Mouse (Mus musculus) stomach, postnatal 0 days (tissue): ENCODE measurements around the gene Rftn2. TPM values are rescaled to one million over a fixed set of nuclear protein-coding genes. Genes with fewer than 3 reads are reported as not detected.
A peak's percentile ranks its signal among the peaks of the same experiment; 100 is the strongest.

Source experiments
- ATAC-seq: fragments of 200-750 bp; cut with Nextera tagmentation; 2 replicates; pipeline ENCODE4 v1.8.0; 2017; ENCODE audit not compliant: low FRiP score, low TSS enrichment
- DNase-seq: peaks from one replicate; pipeline ENCODE4 v3.0.0-alpha.2; 2016; ENCODE audit warnings: low spot score
- H3K27ac ChIP-seq: fragments of 300-500 bp; sonication (generic); replicated peaks from 2 replicates; pipeline ENCODE4 v1.5.1; 2014; ENCODE audit warnings: mild to moderate bottlenecking, control low read depth
- H3K27me3 ChIP-seq: fragments of 300-500 bp; sonication (generic); 2 replicates; pipeline ENCODE4 v1.6.1; 2014; ENCODE audit warnings: low read length; ENCODE audit not compliant: control insufficient read depth, insufficient read depth
- H3K36me3 ChIP-seq: fragments of 300-500 bp; sonication (generic); 2 replicates; pipeline ENCODE4 v1.6.1; 2014; ENCODE audit warnings: low read length, mixed read lengths; ENCODE audit not compliant: control insufficient read depth, insufficient read depth
- H3K4me1 ChIP-seq: fragments of 300-500 bp; sonication (generic); replicated peaks from 2 replicates; pipeline ENCODE4 v1.6.1; 2014; ENCODE audit warnings: antibody characterized with exemption; ENCODE audit not compliant: control insufficient read depth, insufficient read depth
- H3K4me2 ChIP-seq: fragments of 300-500 bp; sonication (generic); replicated peaks from 2 replicates; pipeline ENCODE4 v1.6.1; 2014; ENCODE audit warnings: low read depth, mild to moderate bottlenecking, control low read depth, moderate library complexity
- H3K4me3 ChIP-seq: fragments of 300-500 bp; sonication (generic); 2 replicates; pipeline ENCODE4 v1.5.1; 2014; ENCODE audit warnings: low read depth, low read length, control low read depth
- H3K9ac ChIP-seq: fragments of 300-500 bp; sonication (generic); 2 replicates; pipeline ENCODE4 v1.6.1; 2014; ENCODE audit warnings: mild to moderate bottlenecking, low read length, control low read depth, mixed read lengths
- H3K9me3 ChIP-seq: fragments of 300-500 bp; sonication (generic); 2 replicates; pipeline ENCODE4 v1.6.1; 2016; ENCODE audit warnings: low read length; ENCODE audit not compliant: control insufficient read depth
- CTCF ChIP-seq: IDR thresholded peaks from 2 replicates; pipeline ENCODE4 v1.5.1; 2016; ENCODE audit warnings: antibody characterized with exemption, low read depth, mild to moderate bottlenecking, moderate library complexity
- EP300 ChIP-seq: optimal IDR thresholded peaks from 2 replicates; pipeline ENCODE3; 2016; ENCODE audit warnings: antibody characterized with exemption
- WGBS: fragments of 180-500 bp; shearing (Covaris S2); extraction: QIAGEN DNeasy Blood & Tissue Kit; methylation state at CpG from one replicate; pipeline ENCODE4 v1.1.7; 2014; 5-methylcytosine and 5-hydroxymethylcytosine counted together
- polyA plus RNA-seq: library from polyadenylated mRNA; unstranded; fragments of >200 nt; fragmentation: Nextera tagmentation; extraction: Ambion mirVana; gene quantifications from 2 replicates; pipeline ENCODE4 v1.2.1, GENCODE M21; 2015

The Rftn2 gene
- polyA plus RNA-seq, 1 experiment from 2014 or later = 3.0 TPM

DNA sequence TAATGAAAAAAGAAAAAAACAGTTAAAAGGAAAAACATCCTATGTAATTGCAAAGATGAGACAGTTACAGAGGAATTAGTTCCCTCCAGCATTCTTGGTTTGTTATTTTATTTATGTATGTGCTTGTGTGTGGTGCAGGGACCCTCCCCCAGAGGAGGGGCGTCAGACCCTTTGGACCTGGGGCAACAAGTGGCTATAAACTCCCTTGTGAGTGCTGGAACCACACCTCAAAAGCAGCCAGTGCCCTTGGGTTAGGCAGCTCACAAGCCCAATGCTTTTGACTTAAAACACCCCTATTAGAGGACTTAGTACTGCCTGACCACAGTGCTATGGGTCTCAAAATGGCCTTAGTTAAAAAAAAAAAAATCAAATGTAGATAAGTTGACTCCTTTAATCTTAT, 794 bp upstream of the Rftn2 start:
- H3K27ac ChIP-seq = no peak overlapping the region
- no peak overlapping the region for H3K9ac ChIP-seq
- H3K27me3 ChIP-seq = no peaks in the 10 kb centered on the region
- H3K4me2 ChIP-seq = no peak overlapping the region
- no peaks in the 10 kb centered on the region for H3K9me3 ChIP-seq
- H3K4me3 ChIP-seq = no peak overlapping the region
- no peaks in the 10 kb centered on the region for H3K36me3 ChIP-seq
- ATAC-seq (no peak), DNase-seq (no peak)
- WGBS = 75% methylated on average over 1 of the region's 1 CpGs
- H3K4me1 ChIP-seq = no peaks in the 10 kb centered on the region
- TF ChIP-seq EP300 = no peak
- no peak for TF ChIP-seq CTCF

DNA sequence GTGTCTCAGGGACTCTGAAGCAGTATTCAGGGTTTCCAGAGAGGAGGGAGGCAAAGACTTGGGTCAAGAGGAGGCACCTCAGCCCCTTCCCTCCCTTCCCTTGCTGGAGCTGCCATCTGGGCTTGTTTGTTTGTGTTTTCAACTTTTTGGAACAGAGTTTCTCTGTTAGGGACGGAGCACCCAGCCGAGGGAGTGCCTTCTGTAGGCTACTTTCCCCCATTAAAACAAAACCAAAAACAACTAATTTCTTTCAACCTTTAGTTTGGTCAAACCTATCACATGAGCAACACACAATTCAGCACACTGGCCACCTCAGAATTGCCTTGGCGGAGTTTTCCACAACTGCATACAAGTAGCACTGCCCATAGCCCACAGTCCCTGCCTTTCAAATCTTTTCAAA, 1.2 kb downstream of the Rftn2 start:
- Histone ChIP-seq H3K4me1 (no peaks in the 10 kb centered on the region), H3K27me3 (no peaks in the 10 kb centered on the region), H3K27ac (no peak overlapping the region; the same call in 1 of the 2 replicates), H3K4me3 (peak overlapping the region; percentile 54), H3K4me2 (peak overlapping the region; percentile 42), H3K9ac (peak overlapping the region; percentile 35; the same call in 1 of the 2 replicates), H3K9me3 (no peaks in the 10 kb centered on the region), H3K36me3 (no peaks in the 10 kb centered on the region)
- WGBS = 53% methylated on average over 3 of the region's 3 CpGs
- TF ChIP-seq EP300 = no peak
- no peak for TF ChIP-seq CTCF
- no peak for ATAC-seq
- no peak for DNase-seq

DNA sequence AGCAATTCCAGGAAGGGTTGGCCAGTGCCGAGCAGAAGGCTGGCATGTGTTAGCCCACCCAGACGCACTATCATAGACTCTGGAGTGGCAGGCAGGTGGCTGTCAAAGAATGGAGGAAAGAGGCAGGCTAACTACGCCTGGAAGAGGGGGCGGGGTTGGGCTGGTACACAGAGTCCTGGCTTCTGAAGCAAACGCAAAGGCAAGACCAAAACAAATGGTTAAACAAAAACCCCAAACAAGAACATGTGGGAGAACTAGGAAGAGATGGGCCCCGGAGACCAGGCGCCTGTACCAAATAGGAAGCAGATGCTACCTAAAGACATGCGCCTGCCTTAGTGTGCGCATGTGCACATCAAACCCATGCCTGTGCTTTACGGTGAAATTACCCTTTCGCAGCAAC, 2.5 kb downstream of the Rftn2 start:
- DNase-seq = no peak
- H3K27ac ChIP-seq = no peak overlapping the region

DNA sequence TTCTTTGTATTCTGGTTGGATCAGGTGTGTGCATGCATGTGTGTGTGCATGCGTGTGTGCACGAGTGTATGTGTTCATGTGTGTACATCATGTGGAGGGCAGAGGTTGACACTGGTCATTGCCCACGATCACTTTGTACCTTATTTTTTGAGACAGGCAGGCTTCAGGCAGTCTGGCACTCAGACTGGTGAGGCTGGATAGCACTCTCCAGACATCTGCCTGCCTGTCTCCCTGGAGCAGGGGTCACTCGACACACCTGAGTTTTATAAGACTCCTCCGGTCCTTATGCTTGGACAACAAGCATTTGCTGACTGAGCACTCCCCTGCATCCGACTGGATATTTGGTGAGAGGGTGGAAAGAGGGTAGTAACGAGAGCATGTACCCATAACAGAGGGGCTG, 3.6 kb downstream of the Rftn2 start:
- no peak for ATAC-seq
- TF ChIP-seq EP300 (no peak), CTCF (no peak)
- no peak for DNase-seq

More for the DNA sequence above, 2.5 kb downstream of the Rftn2 start:
- Histone ChIP-seq H3K4me2 (peak overlapping the region; percentile 42; the same call in 1 of the 2 replicates), H3K4me3 (no peak overlapping the region), H3K9me3 (no peaks in the 10 kb centered on the region), H3K9ac (no peak overlapping the region), H3K27me3 (no peaks in the 10 kb centered on the region), H3K4me1 (no peaks in the 10 kb centered on the region), H3K36me3 (no peaks in the 10 kb centered on the region)
- ATAC-seq = no peak
- TF ChIP-seq EP300 (no peak), CTCF (no peak)
- 66% methylated on average over 11 of the region's 11 CpGs for WGBS

DNA sequence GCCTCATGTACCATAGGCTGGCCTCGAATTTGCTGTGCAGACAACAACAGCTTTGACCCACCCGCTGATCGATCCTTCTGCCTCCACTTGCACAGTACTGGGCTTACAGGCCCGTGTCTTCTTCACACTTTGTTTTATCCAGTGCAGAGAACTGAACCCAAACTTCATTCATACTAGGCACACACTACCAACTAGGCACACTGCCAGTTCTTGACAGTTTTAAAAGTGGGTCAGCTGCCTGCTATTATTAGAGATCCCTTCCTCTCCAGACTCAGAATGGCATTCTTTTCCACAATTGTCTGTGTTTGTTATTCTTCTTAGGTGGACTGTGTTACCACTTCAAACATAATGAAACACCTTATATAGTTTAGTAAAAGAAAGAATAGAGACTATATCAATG, 5.2 kb downstream of the Rftn2 start:
- no peak for TF ChIP-seq CTCF
- TF ChIP-seq EP300 = no peak
- H3K4me3 ChIP-seq = no peak overlapping the region
- 58% methylated on average over 4 of the region's 4 CpGs for WGBS
- H3K4me2 ChIP-seq = no peak overlapping the region
- ATAC-seq (no peak), DNase-seq (no peak)
- no peak overlapping the region for H3K27ac ChIP-seq
- H3K9me3 ChIP-seq = no peaks in the 10 kb centered on the region
- no peaks in the 10 kb centered on the region for H3K36me3 ChIP-seq
- H3K27me3 ChIP-seq = no peaks in the 10 kb centered on the region
- H3K4me1 ChIP-seq = no peaks in the 10 kb centered on the region
- no peak overlapping the region for H3K9ac ChIP-seq

More for the DNA sequence above, 3.6 kb downstream of the Rftn2 start:
- H3K4me2 ChIP-seq = no peak overlapping the region
- 87% methylated on average over 7 of the region's 7 CpGs for WGBS
- H3K4me1 ChIP-seq = no peaks in the 10 kb centered on the region
- no peak overlapping the region for H3K9ac ChIP-seq
- H3K27me3 ChIP-seq = no peaks in the 10 kb centered on the region
- no peaks in the 10 kb centered on the region for H3K36me3 ChIP-seq
- no peaks in the 10 kb centered on the region for H3K9me3 ChIP-seq
- no peak overlapping the region for H3K27ac ChIP-seq
- H3K4me3 ChIP-seq = no peak overlapping the region

DNA sequence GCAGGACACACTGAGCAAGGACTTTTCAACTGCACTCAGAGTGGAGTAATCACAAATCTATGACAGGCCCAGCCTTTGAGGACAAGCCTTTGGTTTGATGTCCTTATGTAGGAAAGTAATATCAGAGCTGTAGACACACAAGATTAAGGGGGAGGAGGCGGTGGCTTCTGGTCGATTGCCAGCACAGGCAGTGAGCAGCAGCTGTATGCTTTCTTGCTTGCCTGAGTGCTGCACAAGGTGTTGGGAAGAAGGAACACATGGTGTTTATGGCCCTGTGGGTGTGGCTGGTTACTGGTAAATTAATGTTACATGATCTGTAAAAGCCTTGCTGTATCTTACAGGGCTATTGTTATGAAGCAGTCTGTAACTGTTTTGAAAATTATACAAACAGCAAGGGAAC, 9.4 kb downstream of the Rftn2 start:
- no peaks in the 10 kb centered on the region for H3K4me1 ChIP-seq
- H3K27me3 ChIP-seq = no peaks in the 10 kb centered on the region
- ATAC-seq (no peak), DNase-seq (peak; percentile 71)
- no peak overlapping the region for H3K9ac ChIP-seq
- no peak overlapping the region for H3K4me2 ChIP-seq
- no peak overlapping the region for H3K4me3 ChIP-seq
- H3K27ac ChIP-seq = no peak overlapping the region
- H3K36me3 ChIP-seq = no peaks in the 10 kb centered on the region
- TF ChIP-seq CTCF (no peak), EP300 (no peak)
- 13% methylated on average over 2 of the region's 2 CpGs for WGBS
- H3K9me3 ChIP-seq = no peaks in the 10 kb centered on the region
